In the genomic region with DNA sequence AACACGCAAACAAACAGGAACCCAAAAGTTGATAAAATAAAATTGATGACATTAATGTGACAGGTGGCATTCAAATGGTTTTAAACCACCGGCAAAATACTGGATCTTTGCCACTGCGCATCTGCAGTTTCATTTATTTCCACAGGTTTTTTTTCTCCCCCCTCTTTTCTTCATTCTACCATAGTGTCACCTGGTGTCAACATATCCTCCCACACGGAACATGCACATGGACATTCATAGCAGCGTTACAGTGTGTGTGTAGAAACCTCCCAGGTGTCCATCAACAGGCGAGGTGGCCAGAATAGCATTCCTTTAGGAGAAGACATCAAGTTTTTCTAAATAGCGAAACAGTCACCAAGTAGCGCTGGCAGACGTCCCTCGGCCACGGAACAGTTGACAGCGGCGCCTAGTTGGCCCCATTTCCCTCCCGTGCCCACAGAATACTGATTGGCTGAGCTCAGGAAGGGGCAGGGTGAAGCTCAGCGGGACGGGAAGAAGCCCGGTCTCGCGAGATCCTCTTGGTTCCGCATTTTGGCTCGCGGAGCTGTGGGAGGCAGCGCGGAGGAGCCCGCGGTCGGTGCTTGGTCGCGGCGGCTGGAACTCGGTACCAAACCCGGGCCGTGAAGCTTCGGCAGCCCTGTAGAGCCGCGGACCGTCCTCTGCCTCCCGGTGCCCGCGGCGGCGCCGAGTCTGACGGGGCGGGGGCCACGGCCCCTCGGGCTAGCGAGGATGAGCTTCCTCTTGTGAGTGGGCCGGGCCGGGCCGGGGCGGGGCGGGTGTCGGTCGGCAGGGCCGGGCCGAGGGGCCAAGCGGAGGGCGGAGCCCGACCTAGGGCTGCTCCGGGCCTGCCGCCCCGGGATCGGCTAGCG, we compare ENCODE assay signal across 8 mouse cellular contexts. TPM values are rescaled to one million over a fixed set of nuclear protein-coding genes. Genes with fewer than 3 reads are reported as not detected.
A peak's percentile ranks its signal among the peaks of the same experiment; 100 is the strongest.
DNase-seq lines count a peak whose midpoint lies in the region; ATAC-seq and TF ChIP-seq lines count a peak whose summit lies in the region.

A gene (minus strand): TSS at position 384 of the 869 bp plus-strand sequence.
A gene (plus strand): TSS at position 492 of the 869 bp plus-strand sequence.

- in situ Hi-C loops in ES-E14 (cut with MboI; ENCODE audit: low sequenced_read_pairs in 2 of 2, unreplicated experiment in 2 of 2): no loop called here

- H3K36me3 ChIP-seq in ES-E14 (ENCODE audit: control insufficient read depth, insufficient read depth, low read length, poor library complexity, severe bottlenecking): 0 out of 2 replicates have a peak, but pooled peaks cover 2% of the 10 kb centered on the region
- peaks cover 16% of the 10 kb centered on the region for H3K36me3 ChIP-seq in forebrain, embryonic 15.5 days

- peak; percentile 95; the same call in 1 of the 2 replicates for TF ChIP-seq POLR2A in lung, adult 2 months (IDR thresholded peaks at IDR 0.05; ENCODE audit: borderline replicate concordance, extremely low read depth, low read depth, low read length)

- intact Hi-C loops in heart, postnatal 25 days (cut with DNase I): no loop called here

- H3K27ac ChIP-seq in ES-E14 (ENCODE audit: insufficient read depth, low read depth, low read length, poor library complexity, severe bottlenecking): peak within 1 kb of the TSS; percentile 64
- peak within 1 kb of the TSS; percentile 92 for H3K27ac ChIP-seq in forebrain, embryonic 15.5 days (replicated peaks)

- TF ChIP-seq CTCF in lung, adult 2 months (IDR thresholded peaks at IDR 0.05; ENCODE audit: insufficient read depth, low read length): no peak

- peak; percentile 99 for ATAC-seq in forebrain, embryonic 15.5 days (replicated peaks)
- ATAC-seq in neutrophil, adult 5-6 weeks (ENCODE audit: extremely low read depth, insufficient number of reproducible peaks, low FRiP score, poor library complexity, severe bottlenecking): peak; percentile 96

- DNase-seq in ES-E14 (ENCODE audit: low read depth, low spot score): peak; percentile 90
- peak; percentile 94 for DNase-seq in cerebellum, adult 11-12 months
- peak; percentile 90 for DNase-seq in heart, postnatal 25 days (ENCODE audit: low spot score)
- DNase-seq in layer of hippocampus, adult 18-20 months (ENCODE audit: low spot score in 2 of 2): peak; percentile 90 to 96
- DNase-seq in lung, adult 2 months: peak; percentile 95
- DNase-seq in thymus, adult 18-20 months: peak; percentile 87 to 92

- peak within 1 kb of the TSS; percentile 78 for H3K4me2 ChIP-seq in forebrain, embryonic 15.5 days (replicated peaks)

- under 1% methylated on average over 58 of the region's 65 CpGs for WGBS in forebrain, embryonic 15.5 days
- under 1% methylated on average over 63 of the region's 65 CpGs for WGBS in lung, adult 2 months

- no peaks in the 10 kb centered on the region for H3K9me3 ChIP-seq in ES-E14 (ENCODE audit: control insufficient read depth, insufficient read depth, low read depth, low read length)
- no peaks in the 10 kb centered on the region for H3K9me3 ChIP-seq in forebrain, embryonic 15.5 days

- peak within 1 kb of the TSS; percentile 97 for H3K9ac ChIP-seq in ES-E14 (ENCODE audit: insufficient read depth, low read depth, low read length, poor library complexity, severe bottlenecking)
- peak within 1 kb of the TSS; percentile 97 for H3K9ac ChIP-seq in forebrain, embryonic 15.5 days (replicated peaks)

- peak within 1 kb of the TSS; percentile 81 to 95 for H3K4me3 ChIP-seq in ES-E14 (ENCODE audit: insufficient read depth in 1 of 2, low read depth in 1 of 2, low read length in 2 of 2, poor library complexity in 1 of 2, severe bottlenecking in 1 of 2)
- H3K4me3 ChIP-seq in forebrain, embryonic 15.5 days: peak within 1 kb of the TSS; percentile 91
- H3K4me3 ChIP-seq in lung, adult 2 months (replicated peaks; ENCODE audit: extremely low read depth, low read depth, low read length): peak within 1 kb of the TSS; percentile 81

- peaks cover 0 to 7% of the 10 kb centered on the region in 2 experiments; a peak in 2 of 4 replicates for H3K4me1 ChIP-seq in ES-E14 (ENCODE audit: control insufficient read depth in 2 of 2, insufficient read depth in 2 of 2, low read length in 2 of 2, poor library complexity in 1 of 2)
- peaks cover 20% of the 10 kb centered on the region for H3K4me1 ChIP-seq in forebrain, embryonic 15.5 days
- peaks cover 5% of the 10 kb centered on the region for H3K4me1 ChIP-seq in lung, adult 2 months (ENCODE audit: control insufficient read depth, insufficient read depth, low read length)

- H3K27me3 ChIP-seq in forebrain, embryonic 15.5 days: no peaks in the 10 kb centered on the region

TF ChIP-seq in ES-E14, 5 proteins besides CTCF, POLR2A, EP300 and RAD21:
- TF ChIP-seq HCFC1 (IDR thresholded peaks at IDR 0.05; ENCODE audit: borderline replicate concordance, insufficient read depth, low read length): peak; percentile 53; the same call in 1 of the 2 replicates
- peak; percentile 99 for TF ChIP-seq CHD2 (IDR thresholded peaks at IDR 0.05; ENCODE audit: low read depth, low read length)
- TF ChIP-seq ZC3H11A (IDR thresholded peaks at IDR 0.05; ENCODE audit: borderline replicate concordance, low read depth, low read length): no peak
- TF ChIP-seq ZNF384 (IDR thresholded peaks at IDR 0.05; ENCODE audit: low read depth, low read length): no peak
- no peak for TF ChIP-seq MAFK (IDR thresholded peaks at IDR 0.05; ENCODE audit: insufficient read depth, low read depth, low read length)

RNA-seq across cellular contexts. Expression of the first gene that starts in this region (rescaled TPM):
- total RNA-seq in ES-E14 (2012; rRNA removed): 73.0 and 80.4 TPM in 2 replicates
- 25.4 and 25.6 TPM in 2 replicates for polyA plus RNA-seq in forebrain, embryonic 15.5 days (2015; fragmentation: Nextera tagmentation; extraction: Ambion mirVana)
- total RNA-seq in heart, postnatal 25 days (2021): 1 to 10 TPM; 2.4 to 2.6 TPM
- 1 to 10 TPM; 6.6 to 7.1 TPM for total RNA-seq in layer of hippocampus, adult 18-20 months (2021)
- polyA plus RNA-seq in lung, adult 2 months (2012; rRNA removed): 1.3 and 2.6 TPM in 2 replicates
- total RNA-seq in neutrophil, adult 5-6 weeks (2017): 8.4 and 10.6 TPM in 2 replicates

RNA-seq across cellular contexts. Expression of the second gene that starts in this region (rescaled TPM):
- 32.9 and 53.4 TPM in 2 replicates for total RNA-seq in ES-E14 (2012; rRNA removed)
- 32.4 and 32.8 TPM in 2 replicates for polyA plus RNA-seq in forebrain, embryonic 15.5 days (2015; fragmentation: Nextera tagmentation; extraction: Ambion mirVana)
- total RNA-seq in heart, postnatal 25 days (2021): 10 to 100 TPM; 24.9 to 25.0 TPM
- total RNA-seq in layer of hippocampus, adult 18-20 months (2021): 10 to 100 TPM; 19.2 to 20.5 TPM
- 39.1 and 41.3 TPM in 2 replicates for polyA plus RNA-seq in lung, adult 2 months (2012; rRNA removed)
- total RNA-seq in neutrophil, adult 5-6 weeks (2017): 245 and 270 TPM in 2 replicates

Comparison
In these comparisons a context has a peak if more than half of its experiments do, and no peak if none do; other contexts are left out.
1. Peak in every context shown above with its lines: DNase-seq, ATAC-seq, H3K4me3 ChIP-seq and H3K27ac ChIP-seq.